Mouse (Mus musculus) kidney, adult 9 months (tissue): Measurements from ENCODE around the gene Mta2.
A peak's percentile ranks its signal among the peaks of the same experiment; 100 is the strongest.

ENCODE experiments used
- DNase-seq: peaks from one replicate; pipeline ENCODE4 v3.0.0; 2022

Mta2 gene

DNA sequence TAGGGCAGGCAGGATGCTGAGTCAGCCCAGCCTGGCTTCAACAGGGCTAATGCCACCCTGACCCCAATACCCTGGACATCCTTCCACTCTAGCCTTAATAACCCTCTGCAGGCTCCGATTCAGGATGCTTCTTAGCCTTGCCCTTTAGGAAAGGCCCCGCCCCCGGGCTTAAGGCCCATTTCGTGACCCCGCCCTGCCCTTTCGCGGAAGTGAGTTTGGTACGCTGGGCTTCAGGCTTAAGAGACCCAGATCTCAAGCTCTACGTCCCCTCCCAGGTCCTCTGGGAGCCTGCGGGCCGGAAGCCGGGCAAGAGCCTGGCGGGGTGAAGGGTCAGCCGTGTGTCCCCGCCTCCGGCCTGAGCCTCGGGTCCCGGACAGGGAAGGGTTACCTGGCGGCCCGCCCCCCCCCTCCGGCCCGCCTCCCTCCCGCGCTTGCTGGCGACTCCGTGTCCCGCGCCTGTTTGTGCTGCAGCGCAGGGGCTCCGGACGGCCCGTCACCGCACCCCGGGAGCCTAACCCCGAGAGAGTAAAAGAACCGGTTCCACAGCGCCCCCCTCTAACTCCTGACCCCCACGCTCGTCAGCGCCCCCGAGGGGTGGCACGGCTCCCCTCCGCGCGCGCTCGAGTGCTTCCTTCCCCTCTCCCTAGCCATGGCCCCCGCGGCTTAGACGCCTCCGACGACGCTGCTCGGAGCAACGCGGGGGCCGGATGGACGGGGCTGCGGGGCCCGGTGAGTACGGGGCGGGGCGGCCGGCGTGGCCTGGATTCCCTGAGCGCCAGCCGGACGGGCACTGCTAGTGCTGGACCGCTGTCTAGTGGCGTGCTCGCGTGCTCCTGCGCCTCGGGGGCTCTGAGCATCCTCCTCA, 12.2 kb upstream of the Mta2 start, which contains the start of the genes Rom1 and Eml3:
Gene Rom1 (minus strand): TSS at position 133 of the 865 bp plus-strand sequence.
Gene Eml3 (plus strand): TSS at position 329 of the 865 bp plus-strand sequence.
- DNase-seq: peak; percentile 96

DNA sequence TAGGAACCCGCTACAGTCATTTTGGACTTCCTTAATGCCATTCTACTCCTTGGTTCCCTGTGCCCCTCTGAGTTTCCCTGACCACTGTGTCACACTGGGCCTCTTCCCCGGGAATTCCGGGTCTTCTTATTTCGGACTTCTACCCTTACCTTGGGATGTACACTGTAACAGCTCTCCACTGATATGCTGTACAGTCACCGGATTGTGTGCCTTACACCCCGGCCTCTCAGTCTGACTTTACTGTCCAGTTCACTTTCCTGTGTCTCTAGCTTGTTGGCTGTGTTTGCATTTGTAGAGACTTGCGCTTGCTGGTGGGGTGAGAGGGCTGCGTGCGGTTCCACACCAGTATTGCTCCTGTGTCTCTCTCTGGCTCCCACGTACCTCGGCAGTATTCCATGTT, 11.6 kb upstream of the Mta2 start:
- DNase-seq: no peak

DNA sequence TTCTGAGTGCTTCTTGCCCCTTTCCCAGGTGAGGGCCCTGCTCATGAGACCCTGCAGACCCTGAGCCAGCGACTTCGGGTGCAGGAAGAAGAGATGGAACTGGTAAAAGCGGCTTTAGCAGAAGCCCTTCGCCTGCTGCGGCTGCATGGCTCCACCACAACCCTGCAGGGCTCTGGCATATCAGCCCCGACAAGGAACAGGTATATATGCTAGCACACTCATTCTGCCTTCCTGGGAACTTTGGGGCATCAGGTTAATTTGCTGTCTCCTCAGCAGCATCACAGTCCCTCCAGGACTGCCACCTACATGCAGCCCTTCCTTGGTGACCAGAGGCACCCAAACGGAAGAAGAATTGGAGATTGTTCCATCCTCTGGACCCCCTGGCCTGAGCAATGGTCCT, 10.9 kb upstream of the Mta2 start:
- DNase-seq: no peak

DNA sequence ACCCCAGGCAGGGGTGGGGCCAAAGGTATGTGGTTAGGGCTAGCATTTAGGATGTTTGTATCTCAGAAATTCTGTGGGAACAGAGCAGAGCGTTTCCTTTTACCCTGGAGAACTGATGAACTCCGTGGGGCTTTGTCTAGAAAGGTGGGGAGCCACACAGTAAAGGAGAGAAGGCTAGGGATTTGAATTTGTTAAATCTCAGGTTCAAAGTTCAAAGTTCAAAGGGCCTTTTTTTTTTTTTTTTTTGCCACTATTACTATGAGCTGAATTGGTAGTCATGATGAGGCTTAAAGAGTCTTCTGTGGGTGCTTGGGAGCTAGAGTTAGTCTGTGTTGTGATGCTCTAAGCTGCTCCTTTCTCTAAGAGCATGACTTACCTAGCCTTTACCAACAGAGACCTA, 4.9 kb upstream of the Mta2 start:
- DNase-seq: no peak

DNA sequence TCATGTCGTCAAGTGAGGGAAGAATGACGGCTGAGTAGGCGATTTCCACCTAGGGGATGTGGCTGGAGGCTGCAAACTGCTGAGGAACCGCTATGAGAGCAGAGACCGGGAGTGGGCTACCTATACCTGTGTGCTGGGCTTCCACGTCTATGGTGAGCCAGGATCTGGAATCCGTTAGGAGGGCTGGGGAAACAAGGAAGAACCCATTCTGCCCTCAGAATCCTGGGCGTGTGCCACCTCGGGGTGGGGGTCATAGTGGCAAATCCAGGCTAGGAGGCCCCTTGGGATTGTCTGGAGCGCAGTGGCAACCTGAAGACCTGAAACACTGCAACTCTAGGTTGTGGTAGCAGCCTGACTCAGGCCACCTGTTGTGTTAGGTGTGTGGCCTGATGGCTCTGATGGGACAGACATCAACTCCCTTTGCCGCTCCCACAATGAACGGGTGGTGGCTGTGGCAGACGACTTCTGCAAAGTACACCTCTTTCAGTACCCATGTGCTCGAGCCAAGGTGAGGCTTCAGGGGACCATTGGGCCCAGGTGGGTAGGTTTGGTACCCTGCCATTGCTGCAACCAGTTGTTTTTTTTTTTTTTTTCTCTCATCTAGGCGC, 1.0 kb upstream of the Mta2 start:
- DNase-seq: no peak

DNA sequence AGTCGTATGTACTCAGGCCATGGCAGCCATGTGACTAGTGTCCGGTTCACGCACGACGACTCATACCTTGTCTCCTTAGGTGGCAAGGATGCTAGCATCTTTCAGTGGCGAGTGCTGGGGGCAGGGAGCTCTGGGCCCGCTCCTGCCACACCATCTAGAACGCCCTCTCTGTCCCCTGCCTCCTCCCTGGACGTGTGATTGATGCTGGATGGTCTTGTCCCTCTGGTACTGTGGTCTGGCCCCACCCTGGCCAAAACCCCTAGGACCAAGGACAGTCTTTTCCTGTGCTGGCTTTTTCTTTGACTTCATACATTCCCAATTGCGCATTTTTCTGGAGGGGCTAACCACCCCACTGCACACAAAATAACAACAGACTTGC, 550 bp upstream of the Mta2 start:
- no peak for DNase-seq

DNA sequence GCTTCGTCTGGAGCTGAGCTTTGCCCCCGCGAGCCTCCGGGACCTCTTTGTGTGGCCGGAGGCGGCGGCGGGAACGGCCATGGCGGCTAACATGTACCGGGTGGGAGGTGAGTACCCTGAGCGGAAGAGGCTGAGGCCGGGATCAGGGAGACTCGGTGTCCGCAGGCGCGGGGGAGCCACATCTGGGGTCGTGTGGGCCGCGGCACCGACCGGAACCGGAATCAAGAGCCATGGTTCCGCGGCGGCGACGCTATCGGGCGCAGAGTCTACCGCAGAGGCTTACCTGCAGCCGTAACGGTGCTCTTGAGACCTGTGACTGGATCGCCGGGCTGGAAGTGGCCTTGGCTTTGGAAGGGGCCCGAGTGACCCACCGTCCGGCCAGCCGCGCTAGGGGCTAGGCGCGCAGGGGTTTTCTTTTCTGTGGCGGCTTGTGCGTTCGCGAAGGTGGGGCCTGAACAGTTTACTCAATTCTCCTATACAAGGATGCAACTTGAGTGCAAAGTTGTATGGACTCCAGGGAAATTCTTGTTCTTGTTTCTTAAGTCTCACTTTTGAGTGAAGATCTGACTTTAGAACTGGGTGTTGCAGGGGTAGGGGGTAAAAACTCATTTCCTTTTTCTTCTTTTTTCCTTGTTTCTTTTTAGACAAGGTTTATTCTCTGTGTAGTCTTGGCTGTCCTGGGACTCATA, 745 bp downstream of the Mta2 start:
- peak; percentile 59 for DNase-seq

DNA sequence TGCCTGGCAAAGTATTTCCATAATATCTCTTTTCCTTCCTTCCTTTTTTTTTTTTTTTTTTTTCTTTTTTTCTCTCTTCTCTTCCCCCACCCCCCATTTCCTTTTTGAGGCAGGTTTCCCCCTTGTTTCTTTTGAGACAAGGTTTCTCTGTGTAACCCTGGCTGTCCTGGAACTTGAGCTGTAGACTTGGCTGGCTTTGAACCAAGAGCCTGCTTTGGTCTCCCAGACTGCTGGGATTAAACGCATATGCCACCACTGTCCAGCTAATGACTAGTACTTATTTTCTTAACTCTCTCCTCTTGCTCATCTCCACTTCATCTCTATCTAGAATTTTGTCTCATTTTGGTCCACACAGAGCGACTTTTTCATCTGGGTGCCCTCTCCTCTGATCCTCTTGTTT, 1.4 kb downstream of the Mta2 start:
- no peak for DNase-seq

DNA sequence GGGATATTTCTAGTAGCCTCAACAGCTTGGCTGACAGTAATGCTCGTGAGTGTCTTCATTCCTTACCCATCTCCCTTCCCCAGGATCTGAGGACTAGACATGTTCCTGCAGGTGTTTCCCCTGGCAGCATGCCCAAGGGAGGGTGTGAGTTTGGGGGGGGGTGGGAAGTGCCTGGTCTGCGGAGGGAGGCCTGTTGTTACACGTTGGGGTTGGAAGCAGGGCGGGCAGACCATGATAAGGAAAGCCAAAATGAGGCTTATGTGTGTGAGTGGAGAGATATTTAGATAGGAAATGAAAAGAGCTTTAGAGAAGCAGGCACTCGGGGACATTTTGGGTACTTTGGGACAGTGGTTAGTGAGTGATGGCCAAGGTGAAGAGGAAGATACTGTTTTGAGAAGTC, 2.4 kb downstream of the Mta2 start:
- no peak for DNase-seq

DNA sequence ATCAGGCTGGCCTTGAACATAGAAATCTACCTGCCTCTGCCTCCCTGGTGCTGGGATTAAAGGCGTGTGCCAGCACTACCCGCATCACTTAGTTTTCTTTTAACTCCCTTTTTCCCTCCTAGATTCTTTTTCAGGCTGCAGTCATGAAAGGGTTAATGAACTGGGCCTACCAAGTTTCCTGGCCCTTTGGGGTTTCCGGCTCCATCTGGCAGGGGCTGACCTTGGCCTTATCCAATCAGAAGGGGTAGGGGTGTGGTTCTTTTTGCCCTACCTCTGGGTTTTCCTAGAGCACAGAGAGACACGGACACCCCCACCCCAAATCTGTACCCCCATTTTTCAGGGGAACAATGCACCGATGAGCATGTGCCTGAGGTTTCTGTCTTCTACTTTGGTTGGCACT, 3.1 kb downstream of the Mta2 start:
- peak; percentile 83 for DNase-seq

DNA sequence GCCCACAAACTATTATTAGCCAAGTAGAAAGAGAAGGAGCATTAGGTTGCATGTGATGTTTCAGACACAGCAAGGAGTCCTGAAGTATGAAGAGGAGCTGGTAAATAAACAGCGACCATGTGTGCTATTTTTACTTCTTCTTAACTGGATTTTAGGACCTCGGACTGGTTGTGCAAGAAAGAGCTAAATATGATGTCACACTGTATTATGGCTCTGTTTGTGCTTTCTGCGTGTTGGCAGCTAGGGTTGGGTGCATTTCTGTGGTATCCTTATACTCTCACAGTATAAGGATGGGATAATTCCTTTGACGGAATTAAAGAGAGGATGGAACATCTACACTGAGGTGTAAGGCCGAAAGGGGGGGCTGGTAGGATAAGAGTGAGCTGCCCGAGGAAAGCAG, 3.6 kb downstream of the Mta2 start:
- no peak for DNase-seq

DNA sequence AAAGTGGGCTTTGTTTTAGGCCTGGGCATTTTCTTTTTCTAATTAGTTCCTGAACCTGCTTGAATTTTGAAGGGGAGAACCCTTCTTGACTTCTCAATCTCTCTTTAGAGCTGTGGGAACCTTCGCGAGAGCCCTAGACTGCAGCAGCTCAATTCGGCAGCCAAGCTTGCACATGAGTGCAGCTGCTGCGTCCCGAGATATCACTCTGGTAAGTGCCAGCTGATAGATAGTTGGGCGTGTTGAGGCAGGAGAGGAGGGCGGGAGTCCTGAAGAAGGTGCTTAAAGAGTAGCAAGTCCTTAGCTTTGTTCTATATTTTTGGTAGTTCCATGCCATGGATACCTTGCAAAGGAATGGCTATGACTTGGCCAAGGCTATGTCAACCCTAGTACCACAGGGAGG, 5.3 kb downstream of the Mta2 start:
- DNase-seq: no peak

DNA sequence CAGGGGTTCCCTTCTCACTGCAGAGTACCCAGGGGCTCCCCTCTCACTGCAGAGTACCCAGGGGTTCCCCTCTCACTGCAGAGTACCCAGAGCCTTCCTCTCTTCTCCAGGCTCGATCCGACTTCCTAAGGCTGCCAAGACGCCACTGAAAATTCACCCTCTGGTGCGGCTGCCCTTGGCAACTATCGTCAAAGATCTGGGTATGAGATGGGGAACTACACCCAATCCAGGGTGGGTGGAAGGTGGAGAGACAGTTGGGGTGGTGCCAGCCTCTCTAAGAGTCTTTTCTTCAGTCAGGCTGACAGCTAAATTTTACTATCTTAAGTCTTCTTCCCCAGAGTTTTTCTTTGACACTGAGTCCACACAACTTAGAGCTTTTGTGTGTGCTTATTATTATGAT, 8.5 kb downstream of the Mta2 start:
- DNase-seq: no peak

DNA sequence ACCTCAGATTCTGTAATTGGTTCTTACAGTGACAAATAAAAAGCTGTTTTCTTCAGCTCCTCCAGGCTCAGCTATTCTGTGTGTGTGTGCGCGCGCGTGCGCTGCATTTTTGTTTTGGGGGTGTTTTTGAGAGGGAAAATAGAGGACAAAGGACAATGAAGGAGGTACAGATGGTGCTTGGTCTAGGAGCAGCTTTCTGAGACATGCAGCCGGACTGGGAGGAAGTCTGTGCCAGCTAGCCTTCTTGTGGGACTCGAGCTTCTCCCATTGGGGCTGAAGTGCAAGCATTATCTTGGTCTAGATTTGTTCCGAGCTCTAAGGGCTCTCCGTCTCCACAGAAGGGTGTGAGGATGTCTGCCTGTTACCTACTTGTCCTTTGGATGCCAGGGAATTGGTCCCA, 10.6 kb downstream of the Mta2 start:
- DNase-seq: no peak

DNA sequence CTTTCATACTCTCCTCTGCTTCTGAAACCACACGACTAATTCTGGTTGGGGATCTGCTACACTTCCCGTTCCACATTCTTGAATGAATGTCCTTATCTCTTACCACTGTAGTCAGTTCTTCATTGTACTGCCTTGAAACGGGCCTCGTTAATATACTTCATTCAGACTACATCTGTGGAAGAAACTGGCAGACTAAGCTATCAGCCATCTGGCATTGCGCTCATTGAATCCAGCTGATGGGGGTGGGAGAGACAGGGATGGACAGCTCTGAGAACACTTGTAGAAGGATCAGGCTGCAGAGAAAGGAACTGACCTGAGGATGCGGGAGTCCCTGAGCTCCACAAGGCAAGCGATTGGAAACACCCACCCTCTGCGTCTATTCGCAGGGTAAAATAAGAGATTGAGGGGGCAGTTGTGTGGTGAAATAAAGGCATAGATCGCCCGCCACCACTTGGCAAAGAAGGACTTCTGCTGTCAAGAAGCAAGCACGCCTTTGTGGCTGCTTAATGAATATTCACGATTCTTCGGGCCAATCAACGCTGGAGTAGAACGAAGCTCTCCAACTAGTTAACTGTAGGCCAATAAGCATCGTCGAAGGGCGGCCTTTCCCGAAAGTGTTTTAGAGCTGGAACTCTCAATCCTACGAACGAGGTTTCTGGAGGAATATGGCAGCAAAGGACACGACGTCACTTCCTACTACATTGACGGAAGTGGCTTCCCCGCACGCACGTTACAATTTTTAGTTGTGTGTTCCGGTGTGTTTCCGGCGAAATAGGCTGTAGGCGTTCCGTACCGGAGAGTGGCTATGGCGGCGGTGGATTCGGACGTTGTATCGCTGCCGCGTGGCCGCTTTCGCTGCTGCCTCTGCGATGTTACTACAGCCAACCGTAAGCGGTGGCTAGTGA, 11.7 kb downstream of the Mta2 start, which contains the start of gene Tut1:
Gene Tut1 (plus strand): TSS at position 713 of the 905 bp plus-strand sequence.
- DNase-seq: peak; percentile 98

DNA sequence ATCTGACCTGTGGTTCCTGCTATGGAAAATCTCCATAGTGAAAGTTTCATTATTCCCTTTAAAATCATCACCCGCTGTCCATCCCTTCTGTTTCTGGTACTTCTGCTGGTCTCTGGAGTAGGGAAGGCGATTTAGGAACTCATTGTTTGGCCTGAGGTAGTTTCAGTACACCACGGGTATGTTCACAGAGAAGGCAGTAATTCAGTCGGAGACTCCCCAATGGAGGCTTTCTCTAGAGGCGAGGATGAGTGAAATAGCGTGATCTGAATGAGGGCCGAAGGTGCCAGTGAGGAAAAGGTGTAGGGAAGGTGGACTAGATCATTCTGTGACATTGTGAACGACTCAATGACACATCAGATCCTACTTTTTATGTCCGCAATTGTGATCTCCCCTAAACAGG, 12.5 kb downstream of the Mta2 start:
- DNase-seq: no peak

DNA sequence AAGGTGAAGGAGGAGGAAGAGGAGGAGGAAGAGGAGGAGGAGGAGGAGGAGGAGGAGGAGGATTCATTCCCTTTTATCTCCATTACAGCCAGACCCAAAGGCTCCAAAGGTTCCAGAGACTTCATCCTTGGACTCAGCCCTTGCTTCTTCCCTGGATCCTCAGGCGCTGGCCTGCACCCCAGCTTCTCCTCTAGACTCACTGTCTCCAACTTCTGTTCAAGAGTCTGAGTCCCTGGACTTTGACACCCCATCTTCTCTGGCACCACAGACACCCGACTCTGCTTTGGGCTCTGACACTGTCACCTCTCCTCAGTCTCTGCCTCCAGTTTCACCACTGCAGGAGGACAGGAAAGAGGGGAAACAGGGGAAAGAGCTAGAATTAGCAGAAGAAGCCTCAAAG, 20.6 kb downstream of the Mta2 start:
- peak; percentile 67 for DNase-seq

DNA sequence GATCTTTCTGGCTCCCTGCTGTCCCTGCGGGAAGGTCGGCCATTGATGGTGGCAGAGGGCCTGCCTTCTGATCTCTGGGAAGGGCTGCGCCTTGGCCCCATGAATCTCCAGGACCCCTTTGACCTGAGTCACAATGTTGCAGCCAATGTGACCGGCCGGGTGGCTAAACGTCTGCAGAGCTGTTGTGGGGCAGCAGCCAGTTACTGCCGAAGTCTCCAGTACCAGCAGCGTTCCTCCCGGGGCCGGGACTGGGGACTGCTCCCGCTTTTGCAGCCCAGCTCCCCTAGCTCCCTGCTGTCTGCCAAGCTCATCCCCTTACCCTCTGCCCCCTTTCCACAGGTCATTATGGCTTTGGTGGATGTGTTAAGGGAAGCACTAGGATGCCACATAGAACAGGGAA, 23.4 kb downstream of the Mta2 start:
- DNase-seq: peak; percentile 24

DNA sequence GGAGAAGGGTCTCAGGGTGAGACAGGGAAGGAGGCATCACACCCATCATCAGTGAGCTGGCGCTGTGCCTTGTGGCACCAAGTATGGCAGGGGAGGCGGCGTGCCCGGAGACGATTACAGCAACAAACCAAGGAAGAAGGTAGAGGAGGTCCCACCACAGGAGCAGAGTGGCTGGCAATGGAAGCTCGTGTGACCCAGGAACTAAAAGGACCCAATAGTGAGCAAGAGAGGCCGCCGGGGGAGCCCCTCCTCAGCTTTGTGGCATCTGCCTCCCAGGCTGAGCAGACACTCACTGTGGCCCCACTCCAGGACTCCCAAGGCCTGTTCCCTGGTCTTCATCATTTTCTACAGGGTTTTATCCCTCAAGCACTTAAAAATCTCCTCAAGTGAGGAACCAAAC, 24.1 kb downstream of the Mta2 start:
- peak; percentile 52 for DNase-seq

DNA sequence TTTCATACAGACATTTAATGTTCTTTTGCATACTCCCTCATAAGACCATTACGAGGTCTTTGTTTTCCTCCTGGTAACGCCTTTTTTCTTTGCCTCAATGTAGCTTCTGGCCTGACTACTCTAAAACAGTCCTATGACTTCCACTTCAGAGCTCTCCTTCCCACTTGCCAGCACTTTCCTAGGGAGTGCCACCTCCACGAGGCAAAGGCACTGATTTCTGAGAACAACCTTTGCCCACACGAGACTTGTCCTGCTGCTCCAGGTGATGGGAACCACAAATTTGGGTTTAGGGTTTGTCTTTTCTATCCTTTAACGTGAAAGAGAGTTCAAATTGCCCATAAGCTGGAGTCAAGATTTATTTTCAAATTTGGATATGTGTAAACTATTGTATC, 24.5 kb downstream of the Mta2 start:
- DNase-seq: no peak

DNA sequence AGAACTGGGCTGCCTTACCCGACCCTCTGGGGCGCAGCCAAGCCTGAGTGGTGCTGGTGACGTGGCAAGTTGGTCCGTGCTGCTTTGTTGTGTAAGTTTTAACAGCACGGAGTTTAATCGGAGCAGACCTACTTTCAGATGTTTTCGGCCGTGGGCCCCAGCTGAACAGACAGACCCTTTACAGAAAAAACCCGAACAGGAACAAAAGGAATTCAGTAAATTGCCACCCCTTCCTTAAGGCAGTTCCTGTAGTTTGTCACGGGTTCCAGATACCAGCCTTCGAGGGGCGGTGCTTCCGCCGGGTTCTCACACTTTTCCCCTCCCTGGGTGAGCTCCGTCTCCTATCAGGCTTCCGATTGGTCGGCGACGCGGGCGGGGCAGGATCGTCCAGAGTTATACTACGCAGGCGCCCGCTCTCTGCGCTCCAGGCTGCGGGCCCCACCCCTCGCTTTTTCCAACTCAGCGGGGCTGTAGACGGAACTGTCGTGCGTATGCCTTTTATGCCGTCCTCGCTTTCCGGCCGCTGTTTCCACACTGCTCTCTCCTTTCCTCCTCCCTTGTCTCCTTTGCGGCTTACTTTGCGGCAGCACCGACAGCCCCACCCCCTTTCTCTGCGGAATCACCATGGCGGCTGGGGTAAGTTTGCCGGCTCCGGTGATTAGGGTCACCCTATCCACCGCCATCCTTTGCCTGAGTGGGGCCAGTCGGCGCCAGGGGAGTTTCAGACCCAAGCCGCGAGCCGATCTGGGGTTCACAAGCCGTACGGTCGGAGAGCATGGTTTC, 25.1 kb downstream of the Mta2 start, which contains the start of gene Eef1g:
Gene Eef1g (plus strand): TSS at position 452 of the 783 bp plus-strand sequence.
- DNase-seq: peak; percentile 100

DNA sequence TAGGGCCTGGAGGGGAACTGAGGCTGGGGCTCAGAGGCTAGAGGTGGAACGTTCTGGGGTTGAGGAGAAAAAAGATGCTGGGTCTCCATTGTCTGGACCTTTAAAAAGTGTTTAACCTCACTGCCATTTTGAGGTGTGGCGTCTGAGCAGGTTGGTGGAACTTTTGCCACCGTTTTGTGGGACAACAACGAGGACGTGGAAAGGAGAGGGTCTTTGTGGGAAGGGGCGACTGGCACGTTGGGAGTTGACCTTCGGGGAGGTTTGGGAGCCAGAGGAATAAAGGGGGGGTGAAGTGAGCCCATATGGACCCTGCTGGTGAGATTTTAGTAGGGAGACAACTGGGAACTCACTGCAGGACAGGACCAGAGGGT, 25.7 kb downstream of the Mta2 start:
- no peak for DNase-seq
